ENCODE assay signal across 9 mouse cellular contexts in the genomic region with DNA sequence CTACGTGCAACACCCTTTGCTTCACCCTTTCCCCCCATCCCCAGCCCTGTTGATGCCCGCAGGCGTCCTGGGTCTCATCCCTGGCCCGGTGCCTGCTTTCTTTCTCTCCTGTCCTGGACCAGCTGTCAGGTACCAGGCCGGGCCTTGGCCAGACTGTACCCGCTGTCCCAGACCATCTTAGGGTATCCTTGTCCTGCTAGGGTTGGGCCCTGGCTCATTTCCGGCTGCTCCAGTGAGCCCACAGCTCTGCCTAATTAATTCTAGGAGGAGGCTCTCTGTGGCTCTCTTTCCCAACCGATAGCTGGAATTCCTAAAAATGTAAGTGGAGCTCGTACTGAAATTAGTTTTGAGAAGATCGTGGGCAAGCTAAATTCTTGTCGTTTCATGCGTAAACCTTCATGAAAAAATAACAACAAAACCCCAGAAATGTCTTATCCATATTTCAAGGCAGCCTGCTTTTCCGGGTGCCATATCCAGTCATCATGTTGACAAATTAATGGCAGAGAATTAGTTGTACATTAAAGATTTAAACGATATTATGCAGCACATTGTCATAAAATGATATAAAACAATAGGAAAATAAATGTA.
A peak's percentile ranks its signal among the peaks of the same experiment; 100 is the strongest.
DNase-seq lines count a peak whose midpoint lies in the region; ATAC-seq lines count a peak whose summit lies in the region.
"Had no signal": no experiment of that assay in that cellular context is flagged by ENCODE, and none has a peak within 500 bp of the region (broad histone marks: within the 10 kb centered on the region; RNA-seq: fewer than 3 reads in every experiment).

No protein-coding gene starts in this region.

- peak overlapping the region; percentile 27; the same call in 1 of the 2 replicates for H3K4me2 ChIP-seq in kidney, embryonic 14.5 days (replicated peaks; ENCODE audit: low read depth, low read length)
- peak overlapping the region; percentile 45 for H3K4me2 ChIP-seq in embryonic facial prominence, embryonic 15.5 days (replicated peaks)
- H3K4me2 ChIP-seq in intestine, embryonic 15.5 days (replicated peaks), result peak overlapping the region; percentile 54
- peak overlapping the region; percentile 43; the same call in 1 of the 2 replicates for H3K4me2 ChIP-seq in neural tube, embryonic 12.5 days (replicated peaks)
- H3K4me2 ChIP-seq: liver, embryonic 15.5 days had no signal

- H3K4me3 ChIP-seq in kidney, embryonic 14.5 days (ENCODE audit: low read length), result no peak overlapping the region
- peak overlapping the region; percentile 27 for H3K4me3 ChIP-seq in embryonic facial prominence, embryonic 15.5 days (replicated peaks)
- H3K4me3 ChIP-seq in intestine, embryonic 15.5 days (replicated peaks), result no peak overlapping the region
- H3K4me3 ChIP-seq in neural tube, embryonic 12.5 days, result no peak overlapping the region; the same call in 1 of the 2 replicates
- H3K4me3 ChIP-seq: liver, embryonic 15.5 days had no signal

- no peaks in the 10 kb centered on the region for H3K9me3 ChIP-seq in kidney, embryonic 14.5 days (ENCODE audit: control insufficient read depth, low read length)
- no peaks in the 10 kb centered on the region for H3K9me3 ChIP-seq in embryonic facial prominence, embryonic 15.5 days (replicated peaks)
- no peaks in the 10 kb centered on the region for H3K9me3 ChIP-seq in intestine, embryonic 15.5 days
- no peaks in the 10 kb centered on the region for H3K9me3 ChIP-seq in neural tube, embryonic 12.5 days
- H3K9me3 ChIP-seq: liver, embryonic 15.5 days had no signal

- under 1% methylated on average over 14 of the region's 14 CpGs for WGBS in kidney, embryonic 14.5 days
- under 1% methylated on average over 14 of the region's 14 CpGs for WGBS in embryonic facial prominence, embryonic 15.5 days
- WGBS in intestine, embryonic 15.5 days, result 7% methylated on average over 14 of the region's 14 CpGs
- WGBS in neural tube, embryonic 12.5 days, result under 1% methylated on average over 14 of the region's 14 CpGs

- ATAC-seq in kidney, embryonic 14.5 days (ENCODE audit: low FRiP score, low TSS enrichment), result no peak
- no peak for ATAC-seq in embryonic facial prominence, embryonic 15.5 days (ENCODE audit: insufficient number of reproducible peaks, low FRiP score, low TSS enrichment, low read depth)
- no peak for ATAC-seq in intestine, embryonic 15.5 days
- ATAC-seq in neural tube, embryonic 12.5 days (ENCODE audit: low FRiP score, low read depth), result no peak

- H3K36me3 ChIP-seq in kidney, embryonic 14.5 days (ENCODE audit: control insufficient read depth, insufficient read depth, low read length), result no peaks in the 10 kb centered on the region
- no peaks in the 10 kb centered on the region for H3K36me3 ChIP-seq in embryonic facial prominence, embryonic 15.5 days
- no peaks in the 10 kb centered on the region for H3K36me3 ChIP-seq in intestine, embryonic 15.5 days
- H3K36me3 ChIP-seq in neural tube, embryonic 12.5 days, result no peaks in the 10 kb centered on the region
- H3K36me3 ChIP-seq: liver, embryonic 15.5 days had no signal

- DNase-seq in kidney, adult 18-20 months, result no peak
- DNase-seq in ovary, postnatal 36 days (ENCODE audit: low spot score), result no peak
- DNase-seq in right cerebral cortex, postnatal 25 days, result no peak
- DNase-seq: kidney, postnatal 14 days had no signal

- peaks cover 98% of the 10 kb centered on the region for H3K27me3 ChIP-seq in kidney, embryonic 14.5 days (ENCODE audit: control insufficient read depth, insufficient read depth, low read length)
- H3K27me3 ChIP-seq in embryonic facial prominence, embryonic 15.5 days, result peaks cover 90% of the 10 kb centered on the region
- peaks cover 76% of the 10 kb centered on the region for H3K27me3 ChIP-seq in intestine, embryonic 15.5 days (replicated peaks)
- H3K27me3 ChIP-seq in neural tube, embryonic 12.5 days (replicated peaks), result peaks cover 98% of the 10 kb centered on the region

- H3K9ac ChIP-seq in kidney, embryonic 14.5 days (ENCODE audit: low read depth, low read length), result no peak overlapping the region
- H3K9ac ChIP-seq in embryonic facial prominence, embryonic 15.5 days, result no peak overlapping the region
- no peak overlapping the region for H3K9ac ChIP-seq in intestine, embryonic 15.5 days
- H3K9ac ChIP-seq in neural tube, embryonic 12.5 days, result no peak overlapping the region
- H3K9ac ChIP-seq: liver, embryonic 15.5 days had no signal

- no peak overlapping the region for H3K27ac ChIP-seq in kidney, embryonic 14.5 days (ENCODE audit: low read depth, low read length)
- no peak overlapping the region for H3K27ac ChIP-seq in embryonic facial prominence, embryonic 15.5 days (replicated peaks)
- no peak overlapping the region for H3K27ac ChIP-seq in intestine, embryonic 15.5 days
- H3K27ac ChIP-seq in neural tube, embryonic 12.5 days, result no peak overlapping the region
- H3K27ac ChIP-seq: liver, embryonic 15.5 days had no signal

- no peaks in the 10 kb centered on the region for H3K4me1 ChIP-seq in kidney, embryonic 14.5 days (ENCODE audit: control insufficient read depth, insufficient read depth, low read length)
- peaks cover 17% of the 10 kb centered on the region for H3K4me1 ChIP-seq in embryonic facial prominence, embryonic 15.5 days
- peaks cover 8% of the 10 kb centered on the region for H3K4me1 ChIP-seq in intestine, embryonic 15.5 days (replicated peaks)
- H3K4me1 ChIP-seq in neural tube, embryonic 12.5 days, result peaks cover 6% of the 10 kb centered on the region
